Mouse (Mus musculus) retina, postnatal 1 day (tissue): Measurements from ENCODE around the gene 4930453N24Rik.
A peak's percentile ranks its signal among the peaks of the same experiment; 100 is the strongest.

Experiments
- DNase-seq: peaks from one replicate; pipeline ENCODE4 v3.0.0-alpha.2; 2012

4930453N24Rik gene

GRCm38 (mm10) chr16:64770521-64771430 is at the start of gene 4930453N24Rik:
Gene 4930453N24Rik, minus strand, starts transcription at chr16:64771161.
- peak; percentile 96 for DNase-seq

GRCm38 (mm10) chr16:64817094-64817765 is 46.3 kb upstream of the 4930453N24Rik start:
- DNase-seq: no peak

GRCm38 (mm10) chr16:64803041-64803440 is 32.1 kb upstream of the 4930453N24Rik start:
- DNase-seq: no peak

- no peak for DNase-seq
These were observed 30.7 kb upstream of the 4930453N24Rik start for GRCm38 (mm10) chr16:64801638-64802037.

- DNase-seq: no peak
These were observed 29.4 kb upstream of the 4930453N24Rik start for GRCm38 (mm10) chr16:64800393-64800792.

- DNase-seq: no peak
These were observed 23.8 kb upstream of the 4930453N24Rik start for GRCm38 (mm10) chr16:64794802-64795201.

GRCm38 (mm10) chr16:64789706-64790105 is 18.7 kb upstream of the 4930453N24Rik start:
- DNase-seq: no peak

GRCm38 (mm10) chr16:64775516-64775915 is 4.6 kb upstream of the 4930453N24Rik start:
- DNase-seq: no peak

GRCm38 (mm10) chr16:64771431-64771818 is 464 bp upstream of the 4930453N24Rik start:
- DNase-seq: no peak

- no peak for DNase-seq
These were observed 4.2 kb downstream of the 4930453N24Rik start for GRCm38 (mm10) chr16:64766696-64767300.

GRCm38 (mm10) chr16:64759245-64759626 is 11.7 kb downstream of the 4930453N24Rik start:
- DNase-seq: no peak

- no peak for DNase-seq
These were observed 12.3 kb downstream of the 4930453N24Rik start for GRCm38 (mm10) chr16:64758561-64759244.

GRCm38 (mm10) chr16:64757666-64758400 is 13.1 kb downstream of the 4930453N24Rik start:
- no peak for DNase-seq

- no peak for DNase-seq
These were observed 14.6 kb downstream of the 4930453N24Rik start for GRCm38 (mm10) chr16:64756321-64756720.

GRCm38 (mm10) chr16:64754743-64755139 is 16.2 kb downstream of the 4930453N24Rik start:
- peak; percentile 75 for DNase-seq

- DNase-seq: no peak
These were observed 16.8 kb downstream of the 4930453N24Rik start for GRCm38 (mm10) chr16:64753990-64754742.

- DNase-seq: peak; percentile 80
These were observed 22.7 kb downstream of the 4930453N24Rik start for GRCm38 (mm10) chr16:64748237-64748636.

- DNase-seq: no peak
These were observed 25.9 kb downstream of the 4930453N24Rik start for GRCm38 (mm10) chr16:64745089-64745488.

- no peak for DNase-seq
These were observed 33.7 kb downstream of the 4930453N24Rik start for GRCm38 (mm10) chr16:64737289-64737688.

- peak; percentile 81 for DNase-seq
These were observed 47.5 kb downstream of the 4930453N24Rik start for GRCm38 (mm10) chr16:64723273-64724057.

- no peak for DNase-seq
These were observed 49.4 kb downstream of the 4930453N24Rik start for GRCm38 (mm10) chr16:64721542-64721941.
